Mouse (Mus musculus): ENCODE results near the gene Opa1. TPM values are rescaled to one million over a fixed set of nuclear protein-coding genes. Genes with fewer than 3 reads are reported as not detected.

The Opa1 gene
- polyA plus RNA-seq, 1 experiment, result 49.9 TPM

DNA sequence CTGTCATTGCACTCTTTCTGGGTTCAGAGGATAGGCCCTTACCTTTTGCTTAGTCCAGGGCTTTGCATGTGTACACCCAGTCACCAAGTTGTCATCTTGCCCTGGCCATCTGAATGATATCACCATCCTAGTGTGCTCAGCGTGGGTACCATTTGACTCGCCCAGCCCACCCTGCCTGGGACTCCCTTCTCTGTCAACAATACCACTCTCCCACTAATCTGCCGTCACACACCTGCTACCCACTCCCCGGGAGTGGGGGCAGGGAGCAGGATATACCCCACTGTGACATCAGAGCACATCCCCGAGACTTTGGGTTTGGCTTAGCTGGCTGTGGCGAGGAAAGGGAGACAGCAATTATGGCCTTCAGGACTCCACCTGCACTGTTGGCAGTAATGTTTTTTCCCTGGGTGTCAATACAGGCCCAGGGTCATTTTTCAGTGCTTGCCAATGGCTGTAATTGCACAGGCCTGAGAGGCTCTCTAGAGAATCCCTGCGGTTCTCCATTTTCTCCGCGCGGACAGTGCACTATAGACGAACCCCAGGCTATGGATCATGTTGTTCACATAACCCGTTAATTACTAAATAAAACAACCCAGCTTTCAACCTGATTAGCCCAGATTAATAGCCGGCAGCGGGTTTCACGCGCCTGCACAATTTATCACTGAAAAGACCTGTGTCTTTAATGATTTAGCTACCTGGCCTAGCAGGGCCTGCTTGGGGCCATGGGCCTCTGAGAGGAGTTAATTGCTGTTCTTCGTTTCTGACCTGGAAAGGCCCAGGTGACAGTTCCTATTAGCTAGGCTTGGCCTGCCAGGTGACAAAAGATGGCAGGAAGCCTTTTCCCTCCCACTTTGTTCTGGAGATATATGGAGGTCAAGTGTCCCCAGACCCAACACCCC lies 109.1 kb downstream of the Opa1 start:
- no peak for DNase-seq (ENCODE audit: extremely low spot score in 1 of 2, low spot score in 1 of 2)

- DNase-seq (ENCODE audit: extremely low spot score in 1 of 2, low spot score in 1 of 2), result no peak
Observed at GRCm38 (mm10) chr16:29689187-29689819, 110.2 kb downstream of the Opa1 start.

DNA sequence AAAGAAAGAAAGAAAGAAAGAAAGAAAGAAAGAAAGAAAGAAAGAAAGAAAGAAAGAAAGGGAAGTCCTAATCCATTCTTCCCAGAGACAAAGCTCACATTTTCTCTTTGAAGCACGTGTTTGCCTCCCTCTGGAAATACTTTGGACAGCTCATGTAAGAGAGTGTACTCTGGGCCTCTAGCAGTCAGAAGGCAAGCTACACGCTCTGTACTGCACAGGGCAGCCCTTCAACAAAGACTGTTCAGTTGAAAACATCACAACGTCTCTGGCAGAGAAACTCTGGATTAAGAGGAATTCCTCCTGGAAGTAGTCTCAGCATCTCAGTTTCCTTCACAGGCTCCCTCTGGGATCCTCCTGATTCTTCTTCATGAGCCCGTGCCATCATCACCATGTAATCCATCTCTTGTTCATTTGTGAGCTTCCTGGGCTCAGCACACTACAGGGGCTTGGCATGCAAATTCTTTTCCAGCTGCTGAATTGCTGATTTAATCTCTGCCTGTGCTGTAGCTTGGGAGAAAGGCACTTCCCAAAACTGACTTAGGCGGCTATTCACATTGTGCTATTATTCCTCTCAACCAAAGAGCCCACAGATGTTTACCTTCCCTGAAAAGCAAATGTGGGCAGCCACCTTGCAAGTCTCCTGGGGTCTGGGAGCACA lies 114.0 kb downstream of the Opa1 start:
- DNase-seq (ENCODE audit: extremely low spot score in 1 of 2, low spot score in 1 of 2), result no peak

GRCm38 (mm10) chr16:29693791-29694419 lies 114.8 kb downstream of the Opa1 start:
- no peak for DNase-seq (ENCODE audit: extremely low spot score in 1 of 2, low spot score in 1 of 2)

- no peak for DNase-seq (ENCODE audit: extremely low spot score in 1 of 2, low spot score in 1 of 2)
Observed at GRCm38 (mm10) chr16:29694420-29694959, 115.4 kb downstream of the Opa1 start.

Other genes with a start within 250 kb of the Opa1 start
- 7.4 and 10.3 TPM in 2 replicates for gene Atp13a5, start 200.6 kb upstream of the Opa1 start, polyA plus RNA-seq (2012; rRNA removed)
- gene Atp13a4, start 34.5 kb upstream of the Opa1 start, polyA plus RNA-seq (2012; rRNA removed), result 12.2 and 16.2 TPM in 2 replicates